Mouse (Mus musculus): ENCODE measurements around the gene Trem1.

- no peak for TF ChIP-seq POLR2A (IDR thresholded peaks at IDR 0.05; ENCODE audit: insufficient read depth, low read depth, low read length)
- TF ChIP-seq CTCF (IDR thresholded peaks at IDR 0.05; ENCODE audit: insufficient read depth, low read depth, low read length) = no peak
These were observed 1.2 kb downstream of the Trem1 start for GRCm38 (mm10) chr17:48233789-48234188.
